Mouse (Mus musculus) limb, embryonic 11.5 days (tissue): ENCODE measurements around the gene Pcyt2. TPM values are rescaled to one million over a fixed set of nuclear protein-coding genes. Genes with fewer than 3 reads are reported as not detected.

Source experiments
- ATAC-seq: fragments of 200-750 bp; cut with Nextera tagmentation; 2 replicates; pipeline ENCODE4 v1.8.0; 2017; ENCODE audit warnings: low read depth; ENCODE audit not compliant: insufficient number of reproducible peaks, low FRiP score, low TSS enrichment
- DNase-seq: peaks from one replicate; pipeline ENCODE4 v3.0.0-alpha.2; 2015; ENCODE audit warnings: low spot score
- H3K27ac ChIP-seq: fragments of 300-500 bp; sonication (generic); replicated peaks from 2 replicates; pipeline ENCODE4 v1.5.1; 2014; ENCODE audit warnings: low read depth, mild to moderate bottlenecking, low read length
- H3K27me3 ChIP-seq: fragments of 300-500 bp; sonication (generic); 2 replicates; pipeline ENCODE4 v1.6.1; 2014; ENCODE audit warnings: mild to moderate bottlenecking, low read length, mixed read lengths; ENCODE audit not compliant: control insufficient read depth, insufficient read depth
- H3K36me3 ChIP-seq: fragments of 300-500 bp; sonication (generic); 2 replicates; pipeline ENCODE4 v1.6.1; 2014; ENCODE audit warnings: mild to moderate bottlenecking, low read length, moderate library complexity, mixed read lengths; ENCODE audit not compliant: control insufficient read depth, insufficient read depth
- H3K4me1 ChIP-seq: fragments of 300-500 bp; sonication (generic); 2 replicates; pipeline ENCODE4 v1.6.1; 2014; ENCODE audit warnings: low read length, mixed read lengths; ENCODE audit not compliant: control insufficient read depth, insufficient read depth
- H3K4me2 ChIP-seq: fragments of 300-500 bp; sonication (generic); 2 replicates; pipeline ENCODE4 v1.6.1; 2014; ENCODE audit warnings: low read depth, mild to moderate bottlenecking, moderate library complexity; ENCODE audit not compliant: severe bottlenecking
- H3K4me3 ChIP-seq: fragments of 300-500 bp; sonication (generic); 2 replicates; pipeline ENCODE4 v1.5.1; 2014; ENCODE audit warnings: low read depth, low read length
- H3K9ac ChIP-seq: fragments of 300-500 bp; sonication (generic); 2 replicates; pipeline ENCODE4 v1.6.1; 2014; ENCODE audit warnings: mild to moderate bottlenecking, low read length
- H3K9me3 ChIP-seq: fragments of 300-500 bp; sonication (generic); 2 replicates; pipeline ENCODE4 v1.6.1; 2016; ENCODE audit warnings: low read length; ENCODE audit not compliant: control insufficient read depth
- WGBS: fragments of 180-500 bp; shearing (Covaris S2); extraction: QIAGEN DNeasy Blood & Tissue Kit; methylation state at CpG from one replicate; pipeline ENCODE4 v1.1.7; 2014; 5-methylcytosine and 5-hydroxymethylcytosine counted together
- polyA plus RNA-seq: library from polyadenylated mRNA; unstranded; fragments of >200 nt; fragmentation: Nextera tagmentation; extraction: Ambion mirVana; gene quantifications from 2 replicates; pipeline ENCODE4 v1.2.1, GENCODE M21; 2014

The Pcyt2 gene
- polyA plus RNA-seq, 1 experiment from 2014 or later, result 105 TPM

DNA sequence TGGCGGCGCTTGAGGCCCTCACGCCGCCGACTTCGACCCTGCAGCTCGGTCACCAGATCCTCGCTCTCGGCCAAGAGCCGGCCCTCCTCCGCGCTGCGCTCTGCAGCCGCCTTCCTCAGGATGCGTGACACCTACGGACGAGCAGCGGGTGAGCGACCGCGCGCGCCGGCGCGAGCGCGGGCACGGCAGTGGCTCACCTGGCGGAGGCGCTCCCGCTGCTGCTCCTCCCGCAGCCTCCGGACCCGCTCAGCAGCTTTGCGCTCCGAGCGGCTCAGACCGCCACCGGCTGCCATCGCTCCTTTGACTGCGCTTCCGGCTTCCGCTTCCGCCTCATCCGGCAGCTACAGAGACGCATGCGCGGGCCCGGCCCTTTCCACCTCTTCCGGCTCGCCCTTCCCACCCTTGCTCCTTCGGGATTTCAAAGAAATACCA lies 7.0 kb upstream of the Pcyt2 start:
- peaks cover 12% of the 10 kb centered on the region for H3K36me3 ChIP-seq
- H3K4me2 ChIP-seq, result peak overlapping the region; percentile 100
- WGBS, result 0% methylated on average over 53 of the region's 53 CpGs
- peak overlapping the region; percentile 68 for H3K9ac ChIP-seq
- peaks cover 10% of the 10 kb centered on the region for H3K4me1 ChIP-seq
- no peaks in the 10 kb centered on the region for H3K27me3 ChIP-seq
- no peaks in the 10 kb centered on the region for H3K9me3 ChIP-seq
- peak; percentile 58; the same call in 1 of the 2 replicates for ATAC-seq
- H3K4me3 ChIP-seq, result peak overlapping the region; percentile 91
- H3K27ac ChIP-seq, result peak overlapping the region; percentile 74
- peak; percentile 88 for DNase-seq

DNA sequence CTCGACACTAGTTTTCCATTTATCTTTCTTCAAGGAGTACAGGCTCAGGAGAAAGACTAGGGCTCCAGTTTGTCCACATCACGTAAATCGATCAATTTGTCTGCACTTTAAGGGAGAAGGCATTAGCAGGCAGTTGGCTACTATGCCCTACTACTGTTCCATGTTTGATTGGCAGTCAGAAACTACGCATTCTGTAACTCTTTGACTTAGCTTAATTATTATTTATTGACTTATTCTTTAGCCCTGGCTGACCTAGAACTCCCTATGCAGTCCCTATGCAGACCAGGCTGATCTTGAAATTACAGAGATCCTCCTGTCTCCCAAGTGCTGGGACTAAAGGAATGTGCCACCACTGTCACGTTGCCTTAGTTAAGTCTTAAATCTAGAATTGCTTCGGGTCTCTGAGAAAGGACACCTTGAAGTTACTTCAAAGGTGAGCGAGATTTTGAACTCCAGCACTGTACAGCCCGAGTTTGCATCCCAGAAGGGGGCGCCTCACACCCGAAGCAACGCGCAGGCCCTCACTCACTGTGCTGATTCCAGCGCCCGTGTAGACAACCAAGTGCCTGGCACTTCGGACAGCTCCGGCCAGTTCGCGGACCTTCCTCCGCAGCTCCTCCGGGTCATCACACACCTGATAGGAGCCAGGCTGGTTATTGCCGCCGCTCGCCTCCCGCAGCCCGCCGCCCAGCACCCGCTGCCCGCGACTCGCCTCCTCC lies 6.4 kb upstream of the Pcyt2 start:
- peak overlapping the region; percentile 100 for H3K4me2 ChIP-seq
- H3K9ac ChIP-seq, result peak overlapping the region; percentile 68
- WGBS, result 13% methylated on average over 30 of the region's 30 CpGs
- DNase-seq (peak; percentile 72), ATAC-seq (no peak)
- peak overlapping the region; percentile 91 for H3K4me3 ChIP-seq
- H3K27me3 ChIP-seq, result no peaks in the 10 kb centered on the region
- peak overlapping the region; percentile 74 for H3K27ac ChIP-seq
- no peaks in the 10 kb centered on the region for H3K9me3 ChIP-seq
- peaks cover 8% of the 10 kb centered on the region for H3K4me1 ChIP-seq
- peaks cover 11% of the 10 kb centered on the region for H3K36me3 ChIP-seq

DNA sequence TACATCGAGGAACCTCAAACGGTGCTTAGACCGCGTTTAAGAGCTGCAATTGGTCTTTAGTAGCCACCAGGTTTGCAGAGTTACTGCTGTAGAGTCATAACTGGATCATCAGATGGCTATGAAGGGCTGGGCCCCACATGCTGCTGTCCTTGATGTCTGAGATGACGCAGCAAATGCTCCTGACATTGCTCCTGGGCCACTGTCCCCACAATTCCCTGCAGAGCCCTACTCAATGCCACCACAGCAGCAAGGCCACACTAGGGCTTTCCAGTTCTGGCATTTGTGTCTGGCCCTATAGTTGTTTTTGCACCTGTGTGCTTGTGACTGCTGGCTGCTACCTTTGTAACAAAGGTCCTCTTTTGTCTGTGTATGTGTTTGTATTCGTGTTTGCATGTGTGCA lies 5.1 kb upstream of the Pcyt2 start:
- DNase-seq, result no peak
- Histone ChIP-seq H3K4me2 (no peak overlapping the region), H3K9me3 (no peaks in the 10 kb centered on the region), H3K27ac (no peak overlapping the region), H3K27me3 (no peaks in the 10 kb centered on the region), H3K9ac (no peak overlapping the region), H3K4me3 (no peak overlapping the region), H3K36me3 (peaks cover 12% of the 10 kb centered on the region), H3K4me1 (peaks cover 11% of the 10 kb centered on the region)
- ATAC-seq, result no peak
- 90% methylated on average over 6 of the region's 6 CpGs for WGBS

DNA sequence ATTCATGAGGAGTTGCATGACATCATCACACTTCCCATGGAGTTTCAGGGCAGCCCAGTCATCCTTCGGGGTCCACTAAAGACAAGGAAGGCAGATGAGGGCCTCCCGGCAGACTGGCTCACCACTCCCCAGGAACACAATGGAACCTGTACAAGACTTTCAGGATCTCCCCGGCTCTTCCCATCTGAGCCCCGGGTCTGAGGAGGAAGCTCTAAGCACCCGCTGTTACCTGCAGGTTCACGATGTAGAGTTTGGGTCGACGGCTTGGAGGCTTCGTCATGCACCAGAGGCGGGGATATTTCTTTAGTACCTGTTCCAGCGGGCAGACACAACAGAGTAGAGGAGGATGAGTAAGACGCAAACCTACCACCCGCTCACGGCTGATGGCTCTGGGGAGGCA lies 2.5 kb upstream of the Pcyt2 start:
- Histone ChIP-seq H3K36me3 (peaks cover 14% of the 10 kb centered on the region), H3K4me1 (peaks cover 13% of the 10 kb centered on the region), H3K4me2 (no peak overlapping the region)

DNA sequence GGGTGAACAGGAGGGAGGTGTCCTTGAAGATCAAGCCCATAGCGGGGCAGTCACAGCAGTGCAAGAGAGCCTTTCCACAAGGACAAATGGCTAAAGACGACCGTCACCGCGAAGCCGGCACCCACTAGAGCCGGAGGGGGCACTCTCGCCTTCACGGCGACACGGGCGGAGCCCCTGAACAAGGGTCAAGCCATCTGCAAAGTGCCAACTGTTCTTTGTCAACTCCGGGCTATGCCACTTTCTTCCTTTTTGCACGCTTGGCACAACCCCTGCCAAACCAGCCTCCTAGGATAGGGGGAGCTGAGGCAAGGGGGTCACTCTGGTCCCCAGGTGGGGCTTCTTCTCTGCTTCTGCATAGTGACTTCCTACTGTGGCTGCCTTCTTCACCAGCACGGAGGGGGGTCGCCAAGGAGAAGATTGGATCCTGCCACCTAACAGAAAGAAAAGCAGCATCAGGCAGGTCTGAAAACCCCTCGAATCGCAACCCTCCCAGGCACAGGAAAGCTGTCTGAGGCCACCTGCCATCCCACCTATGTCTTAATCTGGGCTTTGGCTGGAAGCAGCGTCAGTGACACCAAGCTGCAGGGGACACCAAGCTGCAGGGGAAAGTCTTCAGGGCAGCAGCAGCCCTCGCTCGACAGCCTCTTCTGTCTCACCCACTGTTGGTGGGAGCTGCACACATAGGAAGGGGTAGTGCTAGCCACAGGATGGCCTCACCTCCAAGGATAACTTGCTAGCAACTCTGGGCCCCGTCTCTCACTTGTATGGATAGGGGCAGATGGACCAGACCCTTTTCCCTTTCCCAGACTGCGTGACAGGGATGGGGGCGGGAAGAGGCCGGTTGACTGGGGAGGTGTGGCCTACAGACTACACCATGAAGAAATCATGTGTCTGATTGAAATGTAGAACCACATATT lies 1.1 kb upstream of the Pcyt2 start:
- Histone ChIP-seq H3K27ac (no peak overlapping the region), H3K9me3 (no peaks in the 10 kb centered on the region), H3K4me3 (peak overlapping the region; percentile 72; the same call in 1 of the 2 replicates), H3K4me1 (peaks cover 11% of the 10 kb centered on the region), H3K4me2 (no peak overlapping the region), H3K27me3 (no peaks in the 10 kb centered on the region), H3K9ac (no peak overlapping the region), H3K36me3 (peaks cover 18% of the 10 kb centered on the region)
- DNase-seq (no peak), ATAC-seq (no peak; the same call in 1 of the 2 replicates)
- 95% methylated on average over 25 of the region's 25 CpGs for WGBS

More for the DNA sequence above, 2.5 kb upstream of the Pcyt2 start:
- Histone ChIP-seq H3K27ac (no peak overlapping the region), H3K9me3 (no peaks in the 10 kb centered on the region), H3K27me3 (no peaks in the 10 kb centered on the region), H3K4me3 (no peak overlapping the region), H3K9ac (no peak overlapping the region)
- WGBS, result 92% methylated on average over 14 of the region's 14 CpGs
- no peak for DNase-seq
- no peak for ATAC-seq

DNA sequence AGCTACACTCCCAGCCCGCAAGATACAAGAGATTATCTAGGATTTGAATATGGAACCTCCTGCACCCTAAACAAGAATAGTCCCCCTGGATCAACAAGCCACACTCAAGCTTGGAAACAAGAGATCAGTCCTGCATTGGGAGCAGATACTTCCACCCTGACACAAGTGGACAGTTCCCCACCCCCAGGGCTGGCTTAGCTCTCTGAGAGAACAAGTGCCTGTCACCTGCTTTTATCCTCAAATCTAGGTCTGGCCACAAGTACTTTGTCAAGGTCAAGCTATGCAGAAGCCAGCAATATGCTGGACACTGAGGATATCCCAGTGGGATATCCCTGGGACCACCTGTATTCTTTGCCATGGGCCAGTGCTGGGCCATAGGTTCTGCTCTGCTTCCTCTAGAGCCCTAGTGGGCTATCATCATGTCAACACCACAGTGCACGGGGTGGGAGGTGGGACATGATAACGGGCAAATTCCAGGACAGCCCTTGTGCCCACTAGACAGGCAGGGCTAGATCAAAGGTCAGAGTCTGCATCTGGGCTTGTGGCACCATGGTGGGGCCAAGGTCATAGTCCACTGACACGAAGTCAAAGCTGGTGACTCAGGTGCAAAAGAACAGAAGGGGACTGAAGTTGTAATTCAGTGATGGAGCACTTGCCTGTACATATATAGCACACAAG lies 980 bp downstream of the Pcyt2 start:
- Histone ChIP-seq H3K9me3 (no peaks in the 10 kb centered on the region), H3K27ac (no peak overlapping the region), H3K4me2 (peak overlapping the region; percentile 84), H3K9ac (peak overlapping the region; percentile 76), H3K36me3 (peaks cover 19% of the 10 kb centered on the region), H3K4me3 (peak overlapping the region; percentile 72), H3K4me1 (peaks cover 11% of the 10 kb centered on the region), H3K27me3 (no peaks in the 10 kb centered on the region)
- ATAC-seq, result no peak
- WGBS, result 52% methylated on average over 4 of the region's 4 CpGs
- no peak for DNase-seq

DNA sequence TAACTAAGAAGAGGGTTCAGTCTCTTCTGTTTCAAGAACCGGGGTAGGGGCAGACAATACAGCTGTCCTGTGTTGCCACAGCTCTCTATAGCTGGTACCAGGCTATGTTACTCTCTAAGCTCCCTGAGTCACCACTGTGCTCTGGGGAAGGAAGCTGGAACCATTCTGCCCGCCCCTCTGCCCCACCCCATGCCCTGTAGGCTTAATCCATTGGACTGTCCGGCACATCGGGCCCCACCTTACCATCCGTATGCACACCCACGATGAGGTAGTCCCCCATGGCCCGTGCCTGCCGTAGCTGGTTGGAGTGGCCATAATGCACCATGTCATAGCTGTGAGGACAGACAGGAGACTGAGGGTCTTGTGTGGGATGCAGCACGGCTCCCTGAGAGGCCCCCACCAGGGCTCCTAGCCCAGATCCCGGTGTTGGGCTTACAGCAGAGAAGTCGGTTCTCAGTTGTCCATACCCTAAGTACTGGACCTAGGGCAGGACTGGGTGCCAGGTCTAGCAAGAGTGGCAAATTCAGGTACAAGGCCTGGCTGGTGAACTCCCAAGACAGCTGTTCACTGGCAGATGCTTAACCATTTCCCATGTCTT lies 2.0 kb downstream of the Pcyt2 start:
- Histone ChIP-seq H3K27me3 (no peaks in the 10 kb centered on the region), H3K4me1 (peaks cover 11% of the 10 kb centered on the region), H3K4me2 (no peak overlapping the region), H3K9ac (no peak overlapping the region), H3K4me3 (no peak overlapping the region), H3K27ac (no peak overlapping the region), H3K36me3 (peaks cover 16% of the 10 kb centered on the region), H3K9me3 (no peaks in the 10 kb centered on the region)
- no peak for DNase-seq
- WGBS, result 90% methylated on average over 11 of the region's 11 CpGs
- ATAC-seq, result no peak

DNA sequence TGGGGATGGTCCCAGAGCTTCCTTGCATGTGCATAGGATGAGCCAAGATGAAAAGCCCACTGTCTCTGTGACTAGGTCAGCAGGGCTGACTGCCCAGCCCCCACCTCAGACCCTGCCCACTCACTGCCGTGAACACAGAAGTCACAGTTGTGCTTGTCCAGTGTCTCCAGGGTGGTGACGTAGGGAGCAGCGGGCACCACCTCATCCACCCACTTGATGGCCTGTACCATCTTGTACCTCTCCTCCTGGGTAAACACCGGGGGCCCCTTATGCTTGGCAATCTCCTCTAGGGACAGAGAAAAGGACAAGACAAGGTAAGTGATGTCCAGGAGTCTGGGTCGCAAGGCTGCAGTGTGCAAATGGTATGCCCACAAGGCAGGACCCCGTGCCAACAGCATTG lies 2.6 kb downstream of the Pcyt2 start:
- ATAC-seq (no peak), DNase-seq (no peak)
- Histone ChIP-seq H3K27me3 (no peaks in the 10 kb centered on the region), H3K9me3 (no peaks in the 10 kb centered on the region), H3K4me2 (no peak overlapping the region), H3K9ac (no peak overlapping the region), H3K27ac (no peak overlapping the region), H3K4me1 (peaks cover 11% of the 10 kb centered on the region), H3K4me3 (no peak overlapping the region), H3K36me3 (peaks cover 11% of the 10 kb centered on the region)
- WGBS, result 97% methylated on average over 6 of the region's 6 CpGs
